Mouse (Mus musculus) layer of hippocampus, adult 9-11 months (tissue): ENCODE data around the gene C77080.

ENCODE experiments used
- DNase-seq: peaks from one replicate; pipeline ENCODE4 v3.0.0; 2022

The C77080 gene

DNA sequence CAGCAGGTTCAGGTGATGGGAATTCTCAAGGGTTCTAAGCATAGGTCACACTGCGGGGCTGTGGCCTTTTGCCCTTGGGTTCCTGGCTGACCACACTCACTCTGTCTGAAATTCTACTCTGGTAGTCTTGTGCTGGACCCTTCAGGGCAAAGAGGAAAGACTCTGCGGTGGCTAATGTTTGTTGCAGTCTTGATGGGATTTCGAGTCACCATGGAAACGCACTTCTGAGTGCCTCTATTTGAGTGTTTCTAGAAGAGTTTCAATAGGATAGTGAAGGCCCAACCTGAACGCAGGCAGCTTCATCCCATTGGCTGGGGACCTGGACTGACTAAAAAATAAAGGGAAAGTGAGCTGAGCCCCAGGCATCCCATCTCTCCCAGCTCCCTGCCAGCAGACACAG, 5.6 kb upstream of the C77080 start:
- DNase-seq, result no peak

DNA sequence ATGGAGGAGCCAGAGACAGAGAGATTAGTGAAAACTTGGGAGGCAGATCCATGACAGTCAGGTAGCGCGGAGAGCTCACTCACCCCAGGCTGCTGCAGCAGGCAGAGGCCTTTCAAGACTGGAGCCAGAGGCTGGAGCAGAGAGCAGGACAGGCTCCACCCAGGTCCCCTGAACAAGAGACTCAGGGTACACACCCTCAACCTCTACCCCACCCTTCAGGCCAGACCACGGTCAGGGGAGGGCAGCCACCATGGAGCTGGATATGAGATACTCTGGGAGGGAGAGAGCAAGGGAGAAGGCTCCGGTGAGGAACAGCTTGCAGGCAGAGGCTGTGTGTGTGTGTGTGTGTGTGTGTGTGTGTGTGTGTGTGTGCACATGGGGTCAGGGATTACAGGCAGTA, 5.0 kb upstream of the C77080 start:
- DNase-seq, result no peak

DNA sequence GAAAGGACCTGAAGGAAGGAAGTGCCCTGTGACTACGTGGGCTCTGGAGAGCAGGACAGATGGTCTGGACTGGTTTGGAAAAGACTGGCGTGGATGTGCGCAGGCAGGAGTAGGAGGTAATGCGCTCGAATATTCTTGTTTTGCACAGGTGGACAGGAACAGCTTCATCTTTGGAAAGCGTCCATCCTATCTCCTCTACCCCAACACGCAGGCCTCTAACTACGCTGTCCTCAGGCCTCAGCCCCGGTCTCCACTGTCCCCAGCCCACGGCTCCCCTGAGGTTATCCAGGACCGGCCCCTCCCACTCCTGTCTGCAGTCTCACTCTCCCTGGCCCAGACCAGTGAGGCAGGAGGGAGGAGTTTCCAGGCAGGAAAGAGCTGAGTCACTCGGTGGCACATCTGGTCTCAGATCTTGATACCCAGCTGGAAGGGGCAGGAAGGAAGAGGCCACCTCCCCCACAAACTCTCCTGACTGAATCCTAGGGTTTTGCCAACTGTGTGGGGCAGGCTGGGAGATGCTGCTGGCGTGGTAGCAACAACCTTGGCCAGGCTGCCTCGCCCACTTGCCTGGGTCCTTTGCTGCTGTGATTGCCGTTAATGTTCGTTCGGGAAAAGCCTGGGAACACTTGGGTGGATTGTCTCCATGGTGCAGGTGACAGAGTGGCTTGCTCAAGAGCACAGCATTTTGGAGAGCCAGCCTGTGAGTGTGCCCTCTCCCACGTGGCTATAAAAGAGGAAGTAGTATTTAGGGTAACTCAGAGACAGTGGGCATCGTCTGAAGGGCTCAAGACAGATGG, 2.2 kb upstream of the C77080 start:
- DNase-seq, result peak; percentile 47

DNA sequence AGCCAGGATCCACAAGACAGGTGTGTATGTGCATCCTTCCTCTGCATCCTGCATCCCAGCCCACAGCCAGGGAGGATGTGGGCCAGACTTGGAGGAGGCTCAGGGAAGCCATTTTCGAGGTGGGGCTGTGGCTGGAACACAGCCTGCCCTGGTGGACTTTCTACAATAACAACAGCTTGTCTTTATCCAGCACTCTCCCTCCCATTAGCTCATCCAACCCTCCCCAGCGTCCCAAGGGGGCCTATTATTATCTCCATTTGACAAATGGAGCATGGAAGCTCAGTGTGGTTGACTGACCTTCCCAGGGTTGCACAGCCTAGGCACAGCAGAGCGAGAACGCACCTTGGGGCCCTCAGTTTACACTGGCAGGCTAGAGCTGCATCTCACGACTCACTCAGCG, 526 bp downstream of the C77080 start:
- no peak for DNase-seq

DNA sequence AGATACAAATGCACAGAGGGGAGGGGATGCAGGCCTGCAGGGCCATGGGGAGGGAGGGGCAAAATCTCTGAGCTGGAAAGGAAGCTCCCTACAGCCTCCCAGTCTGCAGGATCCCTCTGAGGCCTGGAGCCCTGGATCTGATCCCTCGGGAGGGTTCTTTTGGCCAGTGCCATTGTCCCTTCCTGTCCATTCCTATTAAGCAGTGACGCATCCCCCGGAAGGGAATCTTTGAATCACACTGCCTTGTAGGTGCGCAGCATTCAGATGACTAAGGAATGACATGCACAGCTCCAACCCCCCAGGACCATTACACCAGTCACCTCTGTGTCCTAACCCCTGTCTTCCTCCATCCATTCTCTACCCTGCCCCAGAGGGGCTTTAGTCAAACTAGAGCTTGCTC, 2.1 kb downstream of the C77080 start:
- no peak for DNase-seq

DNA sequence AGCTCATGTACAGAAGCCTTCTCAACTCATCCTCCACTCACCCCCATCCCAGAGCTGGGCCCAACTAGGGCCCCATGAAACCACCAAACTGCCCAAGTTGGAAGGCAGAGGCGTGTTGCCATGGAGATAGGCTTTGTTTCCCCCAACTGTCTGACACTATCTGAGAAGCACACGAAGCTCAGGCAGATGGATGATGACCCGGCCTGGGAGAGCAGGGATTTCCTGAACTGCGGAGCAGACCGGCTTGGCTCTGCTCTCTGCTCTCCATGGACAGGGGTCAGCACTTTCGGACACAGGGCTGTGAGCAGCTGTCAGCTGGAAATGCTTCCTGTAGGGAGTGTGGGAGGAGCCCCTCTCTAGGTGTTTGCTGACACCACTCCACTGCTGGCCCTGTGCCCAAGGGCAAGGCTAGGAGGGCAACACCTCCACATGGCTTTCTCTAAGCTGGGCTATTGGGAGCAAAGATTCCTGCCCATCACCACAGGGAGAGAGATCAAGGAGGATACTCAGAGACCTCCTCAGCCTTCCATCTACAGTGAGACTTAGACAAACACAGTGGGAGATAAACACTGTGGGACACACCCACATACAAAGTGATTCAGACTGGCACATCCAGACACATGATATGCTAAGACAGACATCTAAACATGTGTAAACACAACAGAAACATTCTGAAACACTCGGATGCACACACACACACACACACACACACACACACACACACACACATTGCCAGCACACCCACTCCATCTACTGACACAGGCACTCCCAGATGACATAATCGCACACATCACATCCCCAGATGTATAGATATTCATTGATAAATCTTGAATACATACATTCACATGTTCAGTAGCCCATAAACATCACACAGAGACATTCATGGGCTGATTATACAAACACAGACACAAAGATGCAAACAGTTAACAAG, 4.5 kb downstream of the C77080 start:
- no peak for DNase-seq

DNA sequence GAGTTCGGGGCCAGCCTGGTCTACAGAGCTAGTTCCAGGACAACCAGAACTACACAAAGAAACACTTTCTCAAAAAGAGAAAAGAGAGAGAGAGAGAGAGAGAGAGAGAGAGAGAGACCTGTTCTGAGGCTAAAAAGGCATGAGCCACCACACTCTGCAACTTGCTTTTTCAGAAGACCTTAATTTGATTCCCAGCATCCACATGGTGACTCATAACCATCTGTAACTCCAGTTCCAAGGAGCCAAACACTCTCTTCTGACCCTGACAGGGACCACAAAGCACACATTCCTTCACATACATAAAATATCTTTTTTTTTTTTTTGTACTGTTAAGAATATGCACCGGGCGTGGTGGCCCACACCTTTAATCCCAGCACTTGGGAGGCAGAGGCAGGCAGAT, 6.6 kb downstream of the C77080 start:
- no peak for DNase-seq

DNA sequence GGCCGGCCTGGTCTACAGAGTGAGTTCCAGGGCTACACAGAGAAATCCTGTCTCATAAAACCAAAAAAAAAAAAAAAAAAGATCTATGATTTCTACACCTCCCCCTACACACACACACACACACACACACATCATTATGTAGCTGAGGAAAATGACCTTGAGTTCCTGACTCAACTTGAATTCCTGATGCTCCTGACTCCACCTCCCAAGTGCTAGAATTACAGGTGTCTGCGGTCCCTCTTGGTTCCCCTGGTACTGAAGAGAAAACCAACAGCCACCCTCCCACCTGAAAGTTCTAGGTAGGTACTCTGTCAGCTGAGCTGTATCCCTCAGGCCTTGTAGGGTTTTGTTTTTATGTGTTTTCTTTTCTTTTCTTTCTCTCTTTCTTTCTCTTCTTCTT, 8.7 kb downstream of the C77080 start:
- no peak for DNase-seq

DNA sequence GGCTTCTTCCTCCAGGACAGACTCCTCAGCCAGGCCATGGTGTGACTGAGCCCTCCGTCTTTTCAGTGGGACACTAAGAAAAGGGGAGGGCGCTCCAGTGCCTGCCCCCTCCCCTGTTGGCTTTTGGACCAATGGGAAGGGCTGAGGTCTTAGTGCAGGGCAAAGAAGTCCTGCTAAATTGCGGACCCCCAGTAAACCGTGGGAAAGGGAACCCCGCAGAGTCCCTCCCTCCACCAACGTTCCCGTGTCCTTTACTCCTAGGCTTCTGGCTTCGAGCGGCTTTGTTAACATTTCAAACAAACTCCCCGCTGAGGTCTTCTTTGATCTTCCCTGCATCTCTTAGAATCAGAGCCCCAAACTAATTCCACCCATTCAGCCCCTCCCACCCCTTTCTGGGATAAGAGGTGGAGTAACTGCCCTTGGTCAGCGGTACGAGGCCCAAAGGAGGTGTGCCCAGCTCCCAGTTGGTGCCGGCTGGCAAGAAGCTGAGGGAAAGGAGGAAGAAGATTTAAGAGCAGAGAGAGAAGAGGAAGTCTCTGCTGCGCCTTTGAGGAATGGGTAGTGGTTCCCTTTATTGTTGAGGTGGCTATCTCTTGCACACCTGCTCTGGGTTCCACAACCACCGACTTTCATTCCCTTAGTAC, 9.6 kb downstream of the C77080 start:
- no peak for DNase-seq

DNA sequence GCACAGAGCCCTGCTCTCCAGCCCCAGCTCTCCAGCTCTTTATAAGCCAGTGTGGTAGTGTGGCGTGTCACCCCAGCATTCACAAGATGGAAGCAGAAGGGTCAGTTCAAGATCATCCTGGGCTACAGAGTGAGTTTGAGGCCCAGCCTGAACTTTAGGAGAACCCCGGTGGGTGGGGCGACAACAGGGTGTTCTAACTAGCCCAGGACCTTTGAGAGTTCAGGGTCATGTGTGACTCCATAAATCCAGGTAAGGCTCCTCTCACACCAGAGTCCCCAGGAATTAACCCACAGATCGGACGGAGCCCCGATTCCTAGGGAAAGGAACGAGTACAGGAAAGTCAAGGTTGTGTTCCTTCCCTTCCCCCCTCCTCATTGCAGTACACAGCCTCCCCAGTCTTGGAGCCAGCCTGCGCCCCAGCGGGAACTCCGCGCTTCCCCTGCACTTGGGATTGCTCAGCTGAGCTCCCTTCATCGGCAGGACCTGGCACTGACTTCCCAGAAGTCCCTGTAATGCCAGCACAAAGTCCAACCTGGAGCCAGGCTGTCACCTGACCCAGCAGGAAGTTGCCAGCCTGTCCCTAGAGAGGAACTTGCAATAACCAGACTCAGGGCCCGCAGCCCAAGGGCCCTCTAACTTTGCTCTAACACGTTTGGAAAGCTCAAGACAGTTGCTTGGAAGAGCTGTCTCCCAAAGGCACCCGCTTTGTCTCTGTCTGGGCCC, 10.3 kb downstream of the C77080 start:
- DNase-seq, result no peak

DNA sequence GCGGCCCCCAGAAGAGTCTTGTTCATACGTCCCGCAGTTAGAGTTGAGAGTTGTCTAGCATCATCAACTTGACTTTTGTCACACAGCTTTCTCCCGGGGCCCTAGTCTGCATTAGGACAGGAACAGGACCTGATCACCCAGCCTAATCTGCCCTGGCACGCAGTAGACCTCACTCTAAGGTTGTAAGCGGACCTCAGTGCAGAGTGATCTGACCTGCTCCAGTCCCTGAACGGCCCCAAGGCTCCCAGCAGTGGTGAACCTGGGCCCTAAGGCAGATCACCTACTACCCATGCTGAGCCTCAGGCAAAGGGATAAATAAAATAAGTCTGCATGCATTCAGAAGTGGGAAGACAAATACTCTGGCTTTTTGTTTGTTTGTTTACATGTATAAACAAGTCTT, 11.9 kb downstream of the C77080 start:
- no peak for DNase-seq

DNA sequence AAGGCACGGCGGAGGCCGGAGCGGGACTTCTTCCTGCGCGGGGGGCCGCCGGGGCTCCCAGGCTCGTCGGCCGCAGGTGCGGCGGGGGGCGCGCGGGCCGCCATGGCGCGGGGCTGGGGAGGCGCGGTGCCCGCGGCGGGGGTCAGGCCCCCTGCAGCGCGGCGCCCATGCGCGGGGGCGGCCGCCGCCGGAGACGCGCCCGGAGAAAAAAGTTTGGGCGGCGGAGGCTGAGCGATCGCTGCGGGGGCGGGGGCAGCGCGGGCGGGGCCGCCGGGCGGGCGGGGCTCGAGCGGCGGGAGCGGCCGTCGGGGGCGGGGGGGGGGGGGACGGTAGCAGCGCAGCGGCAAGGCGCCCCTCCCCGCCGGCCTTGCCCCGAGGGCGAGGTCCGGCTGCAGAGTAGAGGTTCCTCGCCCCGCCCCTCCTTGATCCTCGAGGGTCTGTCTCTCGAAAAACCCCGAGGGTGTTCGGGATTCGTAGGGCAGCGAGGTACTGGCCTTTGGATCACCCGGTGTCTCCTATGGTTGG, 12.9 kb downstream of the C77080 start:
- no peak for DNase-seq

DNA sequence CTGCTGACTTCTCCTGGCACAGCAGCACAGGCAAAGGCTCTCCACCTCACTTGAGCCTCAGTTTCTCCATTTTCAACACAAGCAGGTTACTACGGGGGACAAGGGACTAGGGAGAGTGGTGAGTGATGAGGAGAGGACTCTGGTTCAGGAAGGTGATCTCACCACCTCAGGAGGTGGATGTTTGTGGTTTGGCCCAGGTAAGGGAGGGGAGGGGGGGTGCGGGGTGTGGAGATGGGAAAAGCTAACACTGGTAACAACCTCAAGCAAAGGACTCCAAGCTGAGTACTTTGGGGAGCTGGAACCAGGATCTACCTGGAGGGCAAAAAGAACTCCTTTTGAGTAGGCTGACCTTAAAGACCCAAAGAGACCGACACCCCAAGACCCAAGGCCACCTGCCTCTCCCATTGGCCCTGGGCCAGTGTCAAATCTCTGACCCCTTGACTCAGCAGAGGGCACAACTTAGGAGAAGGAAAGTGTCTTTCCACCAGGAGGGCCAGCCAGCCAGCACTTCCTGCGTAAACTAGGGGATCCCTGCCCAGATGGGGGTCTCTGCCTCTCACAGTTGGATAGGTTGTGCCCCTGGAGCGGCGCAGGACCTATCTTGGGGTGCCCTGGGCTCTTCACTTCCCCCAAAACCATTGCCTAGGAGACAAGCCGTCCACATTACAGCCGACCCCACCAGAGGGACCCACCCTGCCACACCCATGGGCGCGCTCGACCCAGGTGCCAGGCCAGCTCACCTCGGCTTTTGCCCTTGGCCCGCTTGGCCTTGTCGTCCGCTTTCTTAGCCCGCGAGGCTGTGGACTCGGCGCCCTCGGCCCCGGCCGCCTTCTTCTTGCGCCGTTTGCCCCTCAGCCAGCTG, 13.6 kb downstream of the C77080 start:
- no peak for DNase-seq

DNA sequence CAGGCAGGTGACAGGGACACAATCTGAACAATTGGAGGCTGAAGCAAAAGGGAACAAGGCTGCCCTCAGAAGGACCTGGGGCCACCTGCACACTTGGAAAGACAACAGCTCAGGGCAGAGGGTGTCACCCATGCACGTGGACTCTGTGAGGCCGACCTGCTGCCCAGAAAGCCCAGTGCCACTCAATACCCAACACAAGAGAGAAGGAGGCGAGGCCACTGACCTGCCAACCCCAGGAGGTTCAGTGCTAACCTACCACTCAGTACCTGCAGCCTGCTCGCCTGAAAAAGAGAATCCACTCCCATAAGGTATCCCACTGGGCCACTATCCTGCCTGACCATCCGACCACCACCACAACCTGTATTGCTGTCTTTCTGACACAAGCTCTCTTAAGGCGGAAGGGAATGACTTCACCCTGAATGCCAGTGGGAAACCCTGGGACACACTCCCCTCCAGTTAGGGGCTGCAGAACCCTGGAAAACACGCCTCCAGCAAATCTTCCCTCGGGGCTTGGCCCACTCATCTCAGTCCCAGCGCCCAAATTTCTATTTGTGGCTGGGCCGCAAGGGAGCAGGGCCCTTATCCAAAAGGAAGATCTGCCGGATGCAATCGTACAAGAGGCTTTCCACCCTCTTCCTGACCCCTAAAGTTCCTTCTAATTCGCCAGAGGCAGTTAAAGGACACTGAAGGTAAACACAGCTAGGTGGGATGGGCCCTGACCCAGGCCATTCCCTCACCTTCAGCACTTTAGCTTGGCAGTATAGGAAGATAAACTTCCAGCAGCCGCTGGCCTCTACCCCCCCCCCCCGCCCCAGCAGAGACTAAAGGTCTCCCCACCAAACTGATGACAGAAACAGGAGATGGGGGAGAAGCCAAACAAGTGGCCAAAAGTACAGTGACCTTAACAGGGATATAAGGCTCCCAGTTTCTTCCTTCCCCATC, 14.6 kb downstream of the C77080 start:
- DNase-seq, result no peak

DNA sequence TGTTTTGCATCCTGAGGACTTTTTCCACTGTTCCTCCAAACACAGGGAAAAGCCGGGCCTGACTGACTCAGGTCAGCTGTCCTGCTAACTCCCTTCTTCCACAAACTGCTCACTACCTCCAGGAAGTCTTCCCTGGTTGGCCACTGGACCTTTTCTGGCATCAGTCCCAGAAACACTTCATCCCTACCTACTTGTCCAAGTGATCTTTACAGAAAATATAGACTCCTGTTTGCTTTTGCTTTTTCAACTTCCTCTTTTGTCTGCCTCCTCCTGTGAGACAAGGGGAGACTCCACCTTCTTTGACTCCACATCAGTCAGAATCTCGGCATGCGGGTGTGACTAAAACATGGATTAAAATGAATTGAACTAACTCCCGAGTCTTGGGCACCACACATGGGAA, 16.4 kb downstream of the C77080 start:
- no peak for DNase-seq

DNA sequence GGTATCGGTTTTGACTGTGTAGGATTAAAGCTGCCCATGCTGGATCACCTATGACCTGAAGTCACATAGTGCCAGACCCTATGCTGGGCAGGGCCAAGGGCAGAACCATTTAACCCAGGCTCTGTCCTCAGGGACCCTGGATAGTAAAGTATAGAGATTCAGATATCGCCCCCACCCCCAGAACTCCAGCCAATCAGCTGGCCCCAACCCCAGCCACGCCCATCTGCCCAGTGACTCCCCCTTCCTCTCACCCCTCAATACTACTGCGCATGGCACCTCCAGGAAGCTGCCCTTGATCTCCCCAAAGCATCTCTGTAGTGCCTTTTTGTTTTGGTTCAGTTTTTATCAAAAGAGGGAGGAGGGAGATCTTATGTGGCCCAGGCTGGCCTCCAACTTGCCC, 18.4 kb downstream of the C77080 start:
- DNase-seq, result no peak

DNA sequence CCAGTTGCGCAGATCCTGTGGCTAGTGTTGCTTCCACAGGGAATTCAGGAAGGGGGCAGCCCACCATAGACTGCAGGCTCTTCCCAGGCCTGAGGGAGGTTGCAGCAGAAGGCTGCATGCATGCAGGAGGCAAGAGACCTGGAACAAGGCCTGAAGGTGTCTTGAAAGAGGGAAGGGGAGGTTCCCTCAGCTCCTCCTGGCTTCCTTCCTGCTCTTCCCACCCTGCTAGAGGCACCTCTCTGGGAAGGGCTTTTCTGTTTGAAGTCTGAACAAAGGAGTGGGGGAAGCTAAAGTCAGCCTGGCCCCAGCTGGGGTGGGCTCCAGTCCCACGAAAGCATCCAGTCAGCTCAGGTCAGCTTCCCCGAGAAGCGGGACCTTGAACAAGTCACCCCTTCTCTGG, 18.9 kb downstream of the C77080 start:
- no peak for DNase-seq

DNA sequence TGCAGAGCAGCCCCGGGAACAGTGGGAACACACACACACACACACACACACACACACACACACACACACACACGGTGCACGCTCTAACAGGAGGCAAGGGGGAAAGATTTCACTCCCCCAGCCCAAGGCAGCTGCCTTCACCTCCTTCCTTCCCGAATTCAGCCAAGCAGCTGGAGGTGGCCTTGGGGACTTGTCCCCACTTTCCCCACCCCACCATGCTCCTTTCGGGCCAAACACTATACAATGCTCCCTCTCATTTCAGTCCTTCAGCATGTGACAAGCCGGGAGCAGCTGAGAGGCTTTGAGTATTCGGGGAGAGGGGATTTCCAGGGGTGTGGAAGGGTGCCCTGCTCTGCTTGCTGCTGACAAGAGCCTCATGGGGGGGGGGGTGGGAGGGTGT, 19.3 kb downstream of the C77080 start:
- DNase-seq, result peak; percentile 38

DNA sequence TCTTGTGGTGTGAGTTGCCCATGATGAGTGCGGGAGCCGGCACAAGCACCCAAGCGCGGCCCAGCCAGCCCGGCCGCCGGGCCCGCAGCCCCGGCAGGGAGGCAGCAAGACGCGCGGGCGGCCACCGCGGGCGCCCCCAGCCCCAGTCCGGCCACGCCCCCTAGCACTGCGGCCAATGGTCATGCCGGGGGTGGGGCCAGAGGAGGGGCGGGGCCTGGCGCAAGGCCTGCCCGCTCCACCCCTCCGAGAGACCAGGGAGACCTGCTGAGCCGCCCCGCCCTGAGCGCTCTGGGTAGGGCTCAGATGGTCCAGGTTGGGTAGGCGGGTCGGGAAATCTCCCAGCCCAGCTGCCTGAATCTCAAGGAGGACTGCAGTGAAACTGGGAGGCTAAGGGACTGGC, 22.1 kb downstream of the C77080 start:
- peak; percentile 66 for DNase-seq

DNA sequence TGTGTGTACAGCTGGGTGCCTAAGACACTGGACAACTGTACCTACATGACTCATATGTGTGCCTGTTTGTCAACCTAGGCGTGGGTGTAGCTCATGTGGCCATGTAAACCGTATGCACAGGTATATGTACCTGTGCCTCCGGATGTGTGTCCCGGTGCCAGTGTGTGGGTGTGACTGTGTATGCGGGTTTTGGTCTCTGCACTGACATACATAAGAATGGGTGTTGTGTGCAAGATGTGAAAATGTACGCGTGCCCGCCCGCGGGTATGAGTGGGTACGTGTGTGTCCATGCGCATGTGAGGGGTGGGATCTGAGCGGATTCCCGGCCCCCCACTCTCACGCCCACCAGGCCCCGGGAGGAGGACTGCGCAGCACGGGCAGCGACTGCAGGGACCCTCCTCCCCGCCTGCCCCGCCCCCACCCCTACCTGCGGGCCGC, 22.6 kb downstream of the C77080 start:
- DNase-seq, result peak; percentile 29
